Mouse (Mus musculus): ENCODE data around the gene Alpl.

DNA sequence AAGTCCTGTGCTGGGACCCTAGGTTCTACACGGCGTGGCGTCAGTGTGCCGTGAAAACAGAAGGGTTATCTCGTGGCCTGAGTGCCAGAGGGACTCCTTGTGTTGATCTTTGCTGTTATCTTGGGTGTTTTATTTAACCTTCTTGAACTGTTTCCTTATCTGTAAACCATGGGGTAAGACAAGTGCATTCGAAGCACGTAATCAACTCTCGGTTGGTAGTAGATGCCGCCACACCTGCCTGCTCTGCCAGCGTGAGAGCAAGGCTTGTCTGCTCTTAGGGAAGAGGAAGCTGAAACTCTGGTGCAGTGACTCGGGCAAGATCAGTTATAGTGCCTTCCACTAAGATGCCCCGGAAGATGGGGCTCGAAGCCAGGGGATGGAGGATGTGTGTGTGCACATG is 83.2 kb downstream of the Alpl start:
- no peak for TF ChIP-seq CTCF (IDR thresholded peaks at IDR 0.05; ENCODE audit: low read depth)
- no peak for TF ChIP-seq EP300 (optimal IDR thresholded peaks at IDR 0.05)
